Mouse (Mus musculus) embryonic facial prominence, embryonic 10.5 days (tissue): ENCODE data around the gene Phf21a. TPM values are rescaled to one million over a fixed set of nuclear protein-coding genes. Genes with fewer than 3 reads are reported as not detected.

ENCODE experiments used
- DNase-seq: peaks from one replicate; pipeline ENCODE4 v3.0.0-alpha.2; 2017; ENCODE audit warnings: low spot score
- H3K27ac ChIP-seq: fragments of 300-500 bp; sonication (generic); replicated peaks from 2 replicates; pipeline ENCODE4 v1.5.1; 2016; ENCODE audit warnings: mild to moderate bottlenecking
- H3K27me3 ChIP-seq: fragments of 300-500 bp; sonication (generic); replicated peaks from 2 replicates; pipeline ENCODE4 v1.6.1; 2016; ENCODE audit warnings: low read depth, mild to moderate bottlenecking; ENCODE audit not compliant: poor library complexity, severe bottlenecking
- H3K36me3 ChIP-seq: fragments of 300-500 bp; sonication (generic); replicated peaks from 2 replicates; pipeline ENCODE4 v1.6.1; 2016; ENCODE audit warnings: mild to moderate bottlenecking, moderate library complexity
- H3K4me1 ChIP-seq: fragments of 300-500 bp; sonication (generic); 2 replicates; pipeline ENCODE4 v1.6.1; 2016
- H3K4me3 ChIP-seq: fragments of 300-500 bp; sonication (generic); 2 replicates; pipeline ENCODE4 v1.5.1; 2016; ENCODE audit warnings: mild to moderate bottlenecking, moderate library complexity
- H3K9me3 ChIP-seq: fragments of 300-500 bp; sonication (generic); 2 replicates; pipeline ENCODE4 v1.6.1; 2016; ENCODE audit warnings: mild to moderate bottlenecking
- WGBS: fragments of 180-500 bp; shearing (Covaris S2); methylation state at CpG from one replicate; pipeline ENCODE4 v1.1.7; 2016; 5-methylcytosine and 5-hydroxymethylcytosine counted together
- polyA plus RNA-seq: library from polyadenylated mRNA; unstranded; fragments of >200 nt; fragmentation: Nextera tagmentation; extraction: Ambion mirVana; gene quantifications from 2 replicates; pipeline ENCODE4 v1.2.1, GENCODE M21; 2016

Phf21a gene
- polyA plus RNA-seq, 1 experiment from 2014 or later: 41.3 TPM

DNA sequence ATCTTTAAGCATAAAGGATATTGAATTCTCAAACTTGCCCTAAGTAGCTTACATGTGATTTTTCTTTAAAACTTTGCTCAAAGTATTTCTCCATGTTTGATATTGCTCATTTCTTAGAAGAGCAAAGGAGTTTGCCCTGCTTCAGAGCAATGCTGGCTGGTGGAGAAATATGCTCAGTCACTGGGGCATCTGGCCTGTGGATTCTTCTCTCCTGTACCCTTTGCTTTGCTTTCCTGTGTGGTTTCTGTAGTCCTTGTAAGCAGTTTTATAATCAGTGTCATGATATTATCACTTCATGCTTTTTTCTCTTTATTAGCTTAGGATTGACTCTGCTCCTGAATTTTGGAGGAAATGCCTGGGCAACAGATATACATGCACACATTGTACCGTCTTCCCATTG, 117.5 kb downstream of the Phf21a start:
- Histone ChIP-seq H3K36me3 (peaks cover 30% of the 10 kb centered on the region), H3K4me3 (no peak overlapping the region), H3K4me1 (peaks cover 12% of the 10 kb centered on the region), H3K27me3 (no peaks in the 10 kb centered on the region), H3K9me3 (no peaks in the 10 kb centered on the region), H3K27ac (no peak overlapping the region)
- DNase-seq: no peak
- WGBS: 93% methylated on average over 1 of the region's 1 CpGs

- Histone ChIP-seq H3K4me3 (no peak overlapping the region), H3K27ac (no peak overlapping the region), H3K36me3 (peaks cover 76% of the 10 kb centered on the region), H3K4me1 (no peaks in the 10 kb centered on the region), H3K9me3 (no peaks in the 10 kb centered on the region), H3K27me3 (no peaks in the 10 kb centered on the region)
- WGBS: 86% methylated on average over 6 of the region's 6 CpGs
- no peak for DNase-seq
Measured at GRCm38 (mm10) chr2:92221431-92221830, 128.5 kb downstream of the Phf21a start.

- WGBS: 82% methylated on average over 1 of the region's 1 CpGs
- H3K27ac ChIP-seq: no peak overlapping the region
- H3K9me3 ChIP-seq: no peaks in the 10 kb centered on the region
- no peak for DNase-seq
- H3K36me3 ChIP-seq: peaks cover 78% of the 10 kb centered on the region
- H3K4me3 ChIP-seq: no peak overlapping the region
- no peaks in the 10 kb centered on the region for H3K27me3 ChIP-seq
- no peaks in the 10 kb centered on the region for H3K4me1 ChIP-seq
Measured at GRCm38 (mm10) chr2:92225592-92225991, 132.7 kb downstream of the Phf21a start.

- Histone ChIP-seq H3K9me3 (no peaks in the 10 kb centered on the region; the same call in 1 of the 2 replicates), H3K36me3 (peaks cover 75% of the 10 kb centered on the region), H3K4me3 (no peak overlapping the region), H3K4me1 (no peaks in the 10 kb centered on the region), H3K27me3 (no peaks in the 10 kb centered on the region), H3K27ac (no peak overlapping the region)
- 92% methylated on average over 9 of the region's 9 CpGs for WGBS
- no peak for DNase-seq
Measured at GRCm38 (mm10) chr2:92229973-92230372, 137.1 kb downstream of the Phf21a start.

GRCm38 (mm10) chr2:92231706-92232105, 138.8 kb downstream of the Phf21a start:
- no peaks in the 10 kb centered on the region for H3K27me3 ChIP-seq
- H3K27ac ChIP-seq: no peak overlapping the region
- no peaks in the 10 kb centered on the region for H3K4me1 ChIP-seq
- H3K9me3 ChIP-seq: no peaks in the 10 kb centered on the region; the same call in 1 of the 2 replicates
- no peak overlapping the region for H3K4me3 ChIP-seq
- no peak for DNase-seq
- H3K36me3 ChIP-seq: peaks cover 77% of the 10 kb centered on the region

DNA sequence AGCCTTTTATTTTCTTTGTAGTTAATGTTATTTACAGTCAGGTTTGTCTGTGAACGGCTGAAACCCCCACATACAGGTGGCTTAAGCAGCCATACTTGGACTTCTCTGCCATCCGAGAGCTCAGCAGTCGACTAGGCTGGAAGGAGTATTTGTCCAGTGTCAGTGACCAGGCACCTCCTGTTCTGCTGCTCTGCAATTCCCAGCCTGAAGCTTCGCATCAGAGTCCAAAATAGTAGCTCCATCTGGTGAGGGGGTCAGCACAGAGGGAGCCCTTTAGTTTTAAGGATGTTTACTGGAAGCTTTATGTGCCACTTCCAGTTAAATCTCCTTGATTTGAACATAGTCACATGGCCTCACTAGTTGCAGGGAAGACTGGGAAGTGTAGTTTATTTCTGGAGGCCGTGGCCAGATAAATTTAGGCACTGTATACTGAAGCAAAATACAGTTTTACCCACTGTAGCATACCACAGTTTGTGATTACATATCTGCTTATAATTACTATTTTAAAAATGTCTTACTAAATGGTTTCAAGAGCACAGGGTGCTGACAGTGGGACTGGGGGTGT, 141.9 kb downstream of the Phf21a start:
- peaks cover 86% of the 10 kb centered on the region for H3K36me3 ChIP-seq
- no peak for DNase-seq
- no peaks in the 10 kb centered on the region for H3K4me1 ChIP-seq
- H3K4me3 ChIP-seq: no peak overlapping the region
- H3K27me3 ChIP-seq: no peaks in the 10 kb centered on the region
- H3K27ac ChIP-seq: no peak overlapping the region
- H3K9me3 ChIP-seq: no peaks in the 10 kb centered on the region; the same call in 1 of the 2 replicates
- 91% methylated on average over 5 of the region's 5 CpGs for WGBS

DNA sequence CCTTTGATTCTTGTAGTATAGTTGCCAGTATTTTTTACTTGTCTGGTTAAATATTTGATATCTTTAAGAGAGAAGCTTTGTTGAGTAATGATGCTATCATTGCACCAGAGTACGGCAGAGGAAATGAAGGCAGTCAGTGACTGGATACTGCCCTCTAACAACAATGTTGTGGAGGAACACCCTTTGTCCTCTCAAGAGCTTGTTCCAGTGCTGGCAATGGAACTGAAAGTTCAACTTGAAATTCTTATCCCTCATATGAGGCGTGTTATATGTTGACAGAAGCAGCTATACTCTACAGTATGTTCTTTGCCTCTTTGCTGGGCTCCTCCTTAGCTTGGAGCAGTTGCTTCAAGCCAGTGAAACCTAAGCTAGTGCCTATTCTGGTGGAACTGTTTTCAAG, 147.4 kb downstream of the Phf21a start:
- no peak overlapping the region for H3K27ac ChIP-seq
- no peak for DNase-seq
- peaks cover 77% of the 10 kb centered on the region for H3K36me3 ChIP-seq
- H3K9me3 ChIP-seq: no peaks in the 10 kb centered on the region
- no peaks in the 10 kb centered on the region for H3K27me3 ChIP-seq
- no peak overlapping the region for H3K4me3 ChIP-seq
- 94% methylated on average over 2 of the region's 2 CpGs for WGBS
- H3K4me1 ChIP-seq: no peaks in the 10 kb centered on the region

DNA sequence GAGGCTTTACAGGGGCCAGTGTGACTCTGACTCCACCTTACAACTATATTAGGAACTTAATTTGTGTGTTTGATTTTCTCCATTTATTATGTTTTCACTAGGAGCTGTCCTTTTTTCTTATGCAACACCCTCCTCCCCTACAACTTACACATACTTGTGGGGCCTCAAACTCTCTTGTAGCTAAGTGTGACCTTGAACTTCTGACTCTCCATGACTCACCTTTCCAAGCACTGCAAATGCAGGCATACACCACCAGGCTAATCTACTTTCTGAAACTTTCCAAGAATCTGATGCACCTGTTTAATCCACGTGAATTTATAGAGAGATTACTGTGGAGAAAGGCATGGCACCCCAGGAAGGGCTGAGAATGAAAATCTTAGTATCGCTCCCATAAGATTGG, 147.9 kb downstream of the Phf21a start:
- Histone ChIP-seq H3K4me3 (no peak overlapping the region), H3K27ac (no peak overlapping the region), H3K36me3 (peaks cover 71% of the 10 kb centered on the region), H3K4me1 (no peaks in the 10 kb centered on the region), H3K9me3 (no peaks in the 10 kb centered on the region), H3K27me3 (no peaks in the 10 kb centered on the region)
- WGBS: 95% methylated on average over 2 of the region's 2 CpGs
- DNase-seq: no peak

GRCm38 (mm10) chr2:92241317-92241716, 148.4 kb downstream of the Phf21a start:
- H3K27ac ChIP-seq: no peak overlapping the region
- peaks cover 66% of the 10 kb centered on the region for H3K36me3 ChIP-seq
- WGBS: 90% methylated on average over 3 of the region's 3 CpGs
- DNase-seq: no peak
- H3K27me3 ChIP-seq: no peaks in the 10 kb centered on the region
- no peaks in the 10 kb centered on the region for H3K4me1 ChIP-seq
- H3K9me3 ChIP-seq: no peaks in the 10 kb centered on the region
- H3K4me3 ChIP-seq: no peak overlapping the region

- H3K27ac ChIP-seq: no peak overlapping the region
- no peaks in the 10 kb centered on the region for H3K27me3 ChIP-seq
- 96% methylated on average over 1 of the region's 1 CpGs for WGBS
- no peak for DNase-seq
- H3K36me3 ChIP-seq: peaks cover 61% of the 10 kb centered on the region
- H3K4me1 ChIP-seq: no peaks in the 10 kb centered on the region
- H3K9me3 ChIP-seq: no peaks in the 10 kb centered on the region
- H3K4me3 ChIP-seq: no peak overlapping the region
Measured at GRCm38 (mm10) chr2:92246112-92246511, 153.2 kb downstream of the Phf21a start.

DNA sequence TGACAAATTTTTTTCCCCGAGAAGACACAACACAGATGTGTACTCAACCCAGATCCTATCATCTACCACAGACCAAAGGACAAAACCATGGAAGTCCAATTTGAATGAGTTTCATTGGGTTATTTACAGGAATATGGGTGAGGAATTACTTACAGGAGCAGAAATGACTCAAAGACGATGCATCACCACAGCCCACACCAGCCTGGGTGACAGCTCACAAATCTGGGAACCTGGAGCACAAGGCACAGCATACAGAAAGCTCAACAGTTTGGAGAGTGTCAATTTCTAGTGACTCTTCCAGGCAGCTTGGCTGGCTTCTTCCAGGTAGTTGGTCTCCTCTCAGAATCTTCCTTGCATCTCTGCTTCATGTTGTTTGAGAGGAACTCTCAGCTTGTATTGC, 154.8 kb downstream of the Phf21a start:
- H3K27me3 ChIP-seq: no peaks in the 10 kb centered on the region
- no peak overlapping the region for H3K27ac ChIP-seq
- no peak for DNase-seq
- 95% methylated on average over 2 of the region's 2 CpGs for WGBS
- no peak overlapping the region for H3K4me3 ChIP-seq
- peaks cover 58% of the 10 kb centered on the region for H3K36me3 ChIP-seq
- H3K9me3 ChIP-seq: no peaks in the 10 kb centered on the region
- no peaks in the 10 kb centered on the region for H3K4me1 ChIP-seq

DNA sequence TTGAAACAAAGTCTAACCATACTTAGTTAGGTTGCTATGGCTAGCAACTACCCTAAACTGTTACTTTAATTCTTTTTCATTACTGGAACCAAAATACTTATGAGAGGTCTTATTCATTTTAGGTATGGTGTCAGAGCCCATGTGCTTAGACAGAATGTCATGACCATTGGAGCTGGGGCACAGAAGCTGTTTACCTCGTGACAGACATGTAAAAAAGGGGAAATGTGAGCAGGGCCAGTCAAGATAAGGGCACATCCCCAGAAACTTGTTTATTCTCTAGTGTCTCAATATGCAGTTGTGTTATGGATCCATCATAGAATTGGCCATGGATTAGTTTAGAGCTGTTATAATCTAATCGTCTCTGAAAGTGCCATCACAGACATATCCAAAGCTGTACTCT, 157.6 kb downstream of the Phf21a start:
- DNase-seq: no peak
- Histone ChIP-seq H3K4me1 (no peaks in the 10 kb centered on the region), H3K27ac (no peak overlapping the region), H3K27me3 (no peaks in the 10 kb centered on the region), H3K9me3 (no peaks in the 10 kb centered on the region), H3K4me3 (no peak overlapping the region), H3K36me3 (peaks cover 47% of the 10 kb centered on the region)
- WGBS: 82% methylated on average over 2 of the region's 2 CpGs

- Histone ChIP-seq H3K4me3 (no peak overlapping the region), H3K27ac (no peak overlapping the region), H3K9me3 (no peaks in the 10 kb centered on the region), H3K36me3 (peaks cover 43% of the 10 kb centered on the region), H3K4me1 (no peaks in the 10 kb centered on the region), H3K27me3 (no peaks in the 10 kb centered on the region)
- 90% methylated on average over 5 of the region's 5 CpGs for WGBS
- no peak for DNase-seq
Measured at GRCm38 (mm10) chr2:92253777-92254176, 160.9 kb downstream of the Phf21a start.

DNA sequence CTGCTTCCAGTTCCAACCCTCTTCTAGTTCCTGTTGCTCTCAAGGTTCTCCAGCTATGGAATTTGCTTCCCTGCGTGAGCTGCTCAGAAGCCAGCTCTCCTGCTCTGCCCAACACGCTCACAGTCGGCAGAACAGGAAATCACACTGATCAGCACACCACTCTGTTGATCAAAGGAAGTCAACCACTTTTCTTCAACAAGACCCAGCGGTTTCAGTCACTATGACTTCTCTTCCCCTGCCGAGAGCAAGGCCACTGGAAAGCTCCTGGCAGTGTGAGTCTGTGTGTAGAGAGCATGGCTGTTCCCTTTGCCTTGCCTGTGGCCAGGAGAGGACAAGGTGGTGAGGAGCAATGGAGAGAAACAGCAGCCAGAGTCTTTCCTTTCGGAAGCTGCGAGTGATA, 163.2 kb downstream of the Phf21a start:
- H3K27ac ChIP-seq: no peak overlapping the region
- no peaks in the 10 kb centered on the region for H3K27me3 ChIP-seq
- no peak for DNase-seq
- no peaks in the 10 kb centered on the region for H3K9me3 ChIP-seq
- H3K4me1 ChIP-seq: no peaks in the 10 kb centered on the region
- no peak overlapping the region for H3K4me3 ChIP-seq
- peaks cover 43% of the 10 kb centered on the region for H3K36me3 ChIP-seq
- 70% methylated on average over 7 of the region's 7 CpGs for WGBS
